Mouse (Mus musculus) limb, embryonic 13.5 days (tissue): Measurements from ENCODE around the gene Pdzd2. TPM values are rescaled to one million over a fixed set of nuclear protein-coding genes. Genes with fewer than 3 reads are reported as not detected.
A peak's percentile ranks its signal among the peaks of the same experiment; 100 is the strongest.

ENCODE experiments used
- ATAC-seq: fragments of 200-750 bp; cut with Nextera tagmentation; 2 replicates; pipeline ENCODE4 v1.8.0; 2017; ENCODE audit warnings: low read depth, moderate number of reproducible peaks, moderate TSS enrichment; ENCODE audit not compliant: low FRiP score
- H3K27ac ChIP-seq: fragments of 300-500 bp; sonication (generic); 2 replicates; pipeline ENCODE4 v1.5.1; 2015; ENCODE audit warnings: inconsistent platforms, mild to moderate bottlenecking, moderate library complexity
- H3K27me3 ChIP-seq: fragments of 300-500 bp; sonication (generic); 2 replicates; pipeline ENCODE4 v1.6.1; 2015; ENCODE audit warnings: mild to moderate bottlenecking, inconsistent platforms
- H3K36me3 ChIP-seq: fragments of 300-500 bp; sonication (generic); 2 replicates; pipeline ENCODE4 v1.6.1; 2015; ENCODE audit warnings: inconsistent platforms, mild to moderate bottlenecking, moderate library complexity
- H3K4me1 ChIP-seq: fragments of 300-500 bp; sonication (generic); 2 replicates; pipeline ENCODE4 v1.6.1; 2015; ENCODE audit warnings: inconsistent platforms
- H3K4me2 ChIP-seq: fragments of 300-500 bp; sonication (generic); replicated peaks from 2 replicates; pipeline ENCODE4 v1.6.1; 2015; ENCODE audit warnings: inconsistent platforms, mild to moderate bottlenecking, moderate library complexity
- H3K4me3 ChIP-seq: fragments of 300-500 bp; sonication (generic); 2 replicates; pipeline ENCODE4 v1.5.1; 2015; ENCODE audit warnings: moderate library complexity, mild to moderate bottlenecking, inconsistent platforms
- H3K9ac ChIP-seq: fragments of 300-500 bp; sonication (generic); 2 replicates; pipeline ENCODE4 v1.6.1; 2015; ENCODE audit warnings: mild to moderate bottlenecking, inconsistent platforms
- H3K9me3 ChIP-seq: fragments of 300-500 bp; sonication (generic); 2 replicates; pipeline ENCODE4 v1.6.1; 2016; ENCODE audit warnings: inconsistent platforms
- WGBS: fragments of 180-500 bp; shearing (Covaris S2); methylation state at CpG from one replicate; pipeline ENCODE4 v1.1.7; 2015; 5-methylcytosine and 5-hydroxymethylcytosine counted together
- polyA plus RNA-seq: library from polyadenylated mRNA; unstranded; fragments of >200 nt; fragmentation: Nextera tagmentation; extraction: Ambion mirVana; gene quantifications from 2 replicates; pipeline ENCODE4 v1.2.1, GENCODE M21; 2015

Gene Pdzd2
- polyA plus RNA-seq, 1 experiment from 2014 or later = 28.6 TPM

- WGBS = under 1% methylated on average over 61 of the region's 74 CpGs
- Histone ChIP-seq H3K9ac (peak within 1 kb of the TSS; percentile 99), H3K4me2 (peak within 1 kb of the TSS; percentile 65), H3K27ac (peak within 1 kb of the TSS; percentile 93), H3K4me3 (peak within 1 kb of the TSS; percentile 100), H3K36me3 (peaks cover 5% of the 10 kb centered on the region; the same call in 1 of the 2 replicates), H3K9me3 (no peaks in the 10 kb centered on the region), H3K4me1 (peaks cover 19% of the 10 kb centered on the region), H3K27me3 (peaks cover 4% of the 10 kb centered on the region; the same call in 1 of the 2 replicates)
- ATAC-seq = peak; percentile 95
Measured at GRCm38 (mm10) chr15:12321091-12321787, 418.5 kb downstream of the Pdzd2 start, which contains the start of gene Golph3. Golph3 (plus strand) TSS chr15:12321450.

- no peak for ATAC-seq
- H3K4me3 ChIP-seq = peak overlapping the region; percentile 100
- H3K27ac ChIP-seq = peak overlapping the region; percentile 93
- 4% methylated on average over 22 of the region's 22 CpGs for WGBS
- H3K9me3 ChIP-seq = no peaks in the 10 kb centered on the region
- H3K36me3 ChIP-seq = peaks cover 1% of the 10 kb centered on the region; the same call in 1 of the 2 replicates
- H3K27me3 ChIP-seq = peaks cover 4% of the 10 kb centered on the region; the same call in 1 of the 2 replicates
- H3K4me2 ChIP-seq = peak overlapping the region; percentile 65
- peaks cover 17% of the 10 kb centered on the region for H3K4me1 ChIP-seq
- H3K9ac ChIP-seq = peak overlapping the region; percentile 99
Measured at GRCm38 (mm10) chr15:12320441-12321090, 419.2 kb downstream of the Pdzd2 start.

- H3K4me3 ChIP-seq = peak overlapping the region; percentile 100; the same call in 1 of the 2 replicates
- 0 out of 2 replicates have a peak overlapping the region, but pooled peaks have one; percentile 99 for H3K9ac ChIP-seq
- H3K27ac ChIP-seq = no peak overlapping the region
- no peak for ATAC-seq
- 40% methylated on average over 5 of the region's 5 CpGs for WGBS
- no peaks in the 10 kb centered on the region for H3K36me3 ChIP-seq
- peak overlapping the region; percentile 65 for H3K4me2 ChIP-seq
- no peaks in the 10 kb centered on the region for H3K9me3 ChIP-seq
- H3K27me3 ChIP-seq = peaks cover 4% of the 10 kb centered on the region; the same call in 1 of the 2 replicates
- peaks cover 17% of the 10 kb centered on the region for H3K4me1 ChIP-seq
Measured at GRCm38 (mm10) chr15:12319889-12320288, 419.8 kb downstream of the Pdzd2 start.

- Histone ChIP-seq H3K9me3 (no peaks in the 10 kb centered on the region), H3K4me2 (no peak overlapping the region), H3K27me3 (peaks cover 4% of the 10 kb centered on the region; the same call in 1 of the 2 replicates), H3K4me1 (peaks cover 7% of the 10 kb centered on the region), H3K27ac (no peak overlapping the region), H3K4me3 (no peak overlapping the region), H3K9ac (no peak overlapping the region), H3K36me3 (no peaks in the 10 kb centered on the region)
- no peak for ATAC-seq
- WGBS = 81% methylated on average over 8 of the region's 8 CpGs
Measured at GRCm38 (mm10) chr15:12318451-12318850, 421.3 kb downstream of the Pdzd2 start.

GRCm38 (mm10) chr15:12317290-12317689 is 422.4 kb downstream of the Pdzd2 start:
- 84% methylated on average over 5 of the region's 5 CpGs for WGBS
- Histone ChIP-seq H3K27me3 (peaks cover 4% of the 10 kb centered on the region; the same call in 1 of the 2 replicates), H3K36me3 (no peaks in the 10 kb centered on the region), H3K4me3 (no peak overlapping the region), H3K9me3 (no peaks in the 10 kb centered on the region), H3K9ac (no peak overlapping the region), H3K4me2 (no peak overlapping the region), H3K4me1 (no peaks in the 10 kb centered on the region), H3K27ac (no peak overlapping the region)
- no peak for ATAC-seq

GRCm38 (mm10) chr15:12315996-12316395 is 423.7 kb downstream of the Pdzd2 start:
- Histone ChIP-seq H3K4me2 (no peak overlapping the region), H3K27ac (no peak overlapping the region), H3K27me3 (peaks cover 4% of the 10 kb centered on the region; the same call in 1 of the 2 replicates), H3K36me3 (no peaks in the 10 kb centered on the region), H3K4me1 (no peaks in the 10 kb centered on the region), H3K4me3 (no peak overlapping the region), H3K9ac (no peak overlapping the region), H3K9me3 (no peaks in the 10 kb centered on the region)
- 56% methylated on average over 2 of the region's 2 CpGs for WGBS
- ATAC-seq = no peak

GRCm38 (mm10) chr15:12314584-12314983 is 425.1 kb downstream of the Pdzd2 start:
- H3K27me3 ChIP-seq = no peaks in the 10 kb centered on the region; the same call in 1 of the 2 replicates
- H3K9me3 ChIP-seq = no peaks in the 10 kb centered on the region
- no peak overlapping the region for H3K4me2 ChIP-seq
- no peak overlapping the region for H3K4me3 ChIP-seq
- no peak overlapping the region for H3K9ac ChIP-seq
- ATAC-seq = no peak
- 81% methylated on average over 5 of the region's 5 CpGs for WGBS
- no peaks in the 10 kb centered on the region for H3K36me3 ChIP-seq
- no peaks in the 10 kb centered on the region for H3K4me1 ChIP-seq
- H3K27ac ChIP-seq = no peak overlapping the region

GRCm38 (mm10) chr15:12313255-12313654 is 426.5 kb downstream of the Pdzd2 start:
- Histone ChIP-seq H3K9me3 (no peaks in the 10 kb centered on the region), H3K4me2 (no peak overlapping the region), H3K4me1 (no peaks in the 10 kb centered on the region), H3K36me3 (no peaks in the 10 kb centered on the region), H3K9ac (no peak overlapping the region), H3K4me3 (no peak overlapping the region), H3K27ac (no peak overlapping the region), H3K27me3 (no peaks in the 10 kb centered on the region; the same call in 1 of the 2 replicates)
- ATAC-seq = no peak
- WGBS = 34% methylated on average over 1 of the region's 1 CpGs

- H3K9ac ChIP-seq = no peak overlapping the region
- H3K4me3 ChIP-seq = no peak overlapping the region
- H3K27me3 ChIP-seq = no peaks in the 10 kb centered on the region
- no peaks in the 10 kb centered on the region for H3K4me1 ChIP-seq
- H3K36me3 ChIP-seq = no peaks in the 10 kb centered on the region
- H3K4me2 ChIP-seq = no peak overlapping the region
- no peaks in the 10 kb centered on the region for H3K9me3 ChIP-seq
- H3K27ac ChIP-seq = no peak overlapping the region
- no peak for ATAC-seq
- 83% methylated on average over 7 of the region's 7 CpGs for WGBS
Measured at GRCm38 (mm10) chr15:12311465-12311864, 428.3 kb downstream of the Pdzd2 start.

- Histone ChIP-seq H3K27ac (no peak overlapping the region), H3K4me2 (no peak overlapping the region), H3K27me3 (no peaks in the 10 kb centered on the region), H3K9ac (no peak overlapping the region), H3K4me3 (no peak overlapping the region), H3K9me3 (no peaks in the 10 kb centered on the region), H3K4me1 (no peaks in the 10 kb centered on the region), H3K36me3 (no peaks in the 10 kb centered on the region)
- 86% methylated on average over 4 of the region's 4 CpGs for WGBS
- ATAC-seq = no peak
Measured at GRCm38 (mm10) chr15:12310676-12311075, 429.0 kb downstream of the Pdzd2 start.
